Comparison of ENCODE assay signal across 9 mouse cellular contexts in genomic region chr13:113865806-113866205, GRCm38 (mm10).
DNase-seq lines count a peak whose midpoint lies in the region; ATAC-seq and TF ChIP-seq lines count a peak whose summit lies in the region.
"Had no signal": no experiment of that assay in that cellular context is flagged by ENCODE, and none has a peak within 500 bp of the region (broad histone marks: within the 10 kb centered on the region; RNA-seq: fewer than 3 reads in every experiment).

No protein-coding gene starts in this region.

- ATAC-seq in lung, postnatal 0 days = no peak

- H3K27me3 ChIP-seq in lung, postnatal 0 days (replicated peaks; ENCODE audit: insufficient read depth, low read length) = no peaks in the 10 kb centered on the region
- H3K27me3 ChIP-seq in spleen, adult 2 months (ENCODE audit: control insufficient read depth, insufficient read depth, low read length) = no peaks in the 10 kb centered on the region
- H3K27me3 ChIP-seq: megakaryocyte, embryonic 14.5 days had no signal

- H3K27ac ChIP-seq in bone marrow, adult 2 months (ENCODE audit: control insufficient read depth, insufficient read depth, low read depth, low read length, poor library complexity) = no peak overlapping the region
- no peak overlapping the region for H3K27ac ChIP-seq in lung, postnatal 0 days (ENCODE audit: low read length)
- no peak overlapping the region for H3K27ac ChIP-seq in spleen, adult 2 months (ENCODE audit: insufficient read depth, low read length)

- no peak for TF ChIP-seq EP300 in lung, postnatal 0 days (IDR thresholded peaks at IDR 0.05)

- H3K9ac ChIP-seq in lung, postnatal 0 days (replicated peaks; ENCODE audit: low read depth) = no peak overlapping the region

- peaks cover under 1% of the 10 kb centered on the region for H3K4me1 ChIP-seq in bone marrow, adult 2 months (ENCODE audit: control insufficient read depth, insufficient read depth, low read length)
- no peaks in the 10 kb centered on the region; the same call in 1 of the 2 replicates for H3K4me1 ChIP-seq in lung, postnatal 0 days (ENCODE audit: insufficient read depth, low read depth, low read length)
- no peaks in the 10 kb centered on the region for H3K4me1 ChIP-seq in spleen, adult 2 months (ENCODE audit: control insufficient read depth, insufficient read depth, insufficient read length)

- H3K9me3 ChIP-seq in lung, postnatal 0 days (ENCODE audit: low read length) = no peaks in the 10 kb centered on the region

- no peak overlapping the region for H3K4me2 ChIP-seq in lung, postnatal 0 days (replicated peaks; ENCODE audit: low read depth, low read length)

- TF ChIP-seq CTCF in bone marrow, adult 2 months (IDR thresholded peaks at IDR 0.05; ENCODE audit: control insufficient read depth, insufficient read depth, low read length) = peak; percentile 91
- TF ChIP-seq CTCF in lung, postnatal 0 days (IDR thresholded peaks at IDR 0.05) = peak; percentile 92
- peak; percentile 76; the same call in 1 of the 2 replicates for TF ChIP-seq CTCF in spleen, adult 2 months (IDR thresholded peaks at IDR 0.05; ENCODE audit: extremely low read depth, insufficient read depth, insufficient read length, insufficient replicate concordance)

- peak; percentile 56 for DNase-seq in gastrocnemius, adult 18-20 months (ENCODE audit: low spot score)
- DNase-seq in gastrocnemius, postnatal 25 days = no peak
- peak; percentile 62 for DNase-seq in CD4-positive helper T cell, adult 2 months (ENCODE audit: low read depth, low spot score)
- peak; percentile 35 to 40 for DNase-seq in frontal cortex, postnatal 25 days (ENCODE audit: low spot score in 2 of 2)
- peak; percentile 79 to 83 for DNase-seq in kidney, postnatal 4 days
- peak; percentile 62 for DNase-seq in lung, postnatal 0 days (ENCODE audit: low spot score)
- peak in 1 of 2 experiments; percentile 37 for DNase-seq in spleen, adult 2 months (ENCODE audit: low read depth in 1 of 2, low spot score in 2 of 2)

- H3K4me3 ChIP-seq in bone marrow, adult 2 months (replicated peaks; ENCODE audit: control insufficient read depth, low read depth, low read length) = no peak overlapping the region
- no peak overlapping the region for H3K4me3 ChIP-seq in lung, postnatal 0 days (ENCODE audit: low read depth, low read length)
- H3K4me3 ChIP-seq in spleen, adult 2 months (ENCODE audit: extremely low read depth, insufficient read depth, insufficient read length) = no peak overlapping the region
- H3K4me3 ChIP-seq: megakaryocyte, embryonic 14.5 days had no signal

- H3K36me3 ChIP-seq in lung, postnatal 0 days (ENCODE audit: insufficient read depth, low read length) = no peaks in the 10 kb centered on the region
- H3K36me3 ChIP-seq in spleen, adult 2 months (ENCODE audit: control insufficient read depth, insufficient read depth, low read length) = no peaks in the 10 kb centered on the region

- 37% methylated on average over 7 of the region's 7 CpGs for WGBS in bone marrow, adult 2 months
- WGBS in lung, postnatal 0 days = 33% methylated on average over 7 of the region's 7 CpGs
- 36% methylated on average over 7 of the region's 7 CpGs for WGBS in spleen, adult 2 months

- no peak for TF ChIP-seq POLR2A in bone marrow, adult 2 months (IDR thresholded peaks at IDR 0.05; ENCODE audit: borderline replicate concordance, control insufficient read depth, low read depth, low read length)
- no peak for TF ChIP-seq POLR2A in spleen, adult 2 months (IDR thresholded peaks at IDR 0.05; ENCODE audit: low read depth, low read length)
